Mouse (Mus musculus): ENCODE measurements around the gene Sorcs2. TPM values are rescaled to one million over a fixed set of nuclear protein-coding genes. Genes with fewer than 3 reads are reported as not detected.

Gene Sorcs2
- polyA plus RNA-seq, 1 experiment from 2014 or later, result 11.7 TPM

DNA sequence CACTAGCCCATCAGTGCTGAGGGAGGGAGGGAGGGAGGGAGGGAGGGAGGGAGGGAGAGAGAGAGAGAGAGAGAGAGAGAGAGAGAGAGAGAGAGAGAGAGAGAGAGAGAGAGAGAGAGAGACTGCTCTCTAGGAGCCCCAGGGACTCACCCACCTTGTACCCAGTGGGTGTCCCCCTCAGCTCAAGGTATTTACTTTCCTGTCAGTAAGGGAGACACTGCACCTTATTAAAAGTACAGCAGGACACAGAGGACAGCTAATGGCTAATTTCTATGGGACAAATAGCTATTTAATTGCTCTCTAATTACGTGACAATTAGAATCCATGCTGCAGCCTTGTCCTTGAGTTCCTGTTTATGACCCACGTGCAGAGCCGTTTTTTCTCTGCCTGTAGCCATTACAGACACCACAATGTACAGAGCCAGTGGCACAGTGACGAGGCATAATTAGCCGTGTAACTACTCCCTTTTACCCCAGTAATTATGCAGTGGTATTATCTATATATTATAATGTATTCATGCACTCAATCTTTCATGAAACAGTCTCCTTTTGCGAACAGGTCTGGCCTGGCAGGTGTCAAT, 256.2 kb downstream of the Sorcs2 start:
- Histone ChIP-seq H3K36me3 (no peaks in the 10 kb centered on the region), H3K4me3 (no peak overlapping the region), H3K27me3 (peaks cover 24% of the 10 kb centered on the region), H3K4me2 (no peak overlapping the region), H3K9me3 (no peaks in the 10 kb centered on the region), H3K9ac (no peak overlapping the region), H3K4me1 (replicated peaks) (peaks cover 37% of the 10 kb centered on the region), H3K27ac (no peak overlapping the region)
- 47% methylated on average over 6 of the region's 6 CpGs for WGBS
- ATAC-seq (ENCODE audit: low FRiP score), result 0 out of 2 replicates have a peak, but pooled peaks have one; percentile 8

DNA sequence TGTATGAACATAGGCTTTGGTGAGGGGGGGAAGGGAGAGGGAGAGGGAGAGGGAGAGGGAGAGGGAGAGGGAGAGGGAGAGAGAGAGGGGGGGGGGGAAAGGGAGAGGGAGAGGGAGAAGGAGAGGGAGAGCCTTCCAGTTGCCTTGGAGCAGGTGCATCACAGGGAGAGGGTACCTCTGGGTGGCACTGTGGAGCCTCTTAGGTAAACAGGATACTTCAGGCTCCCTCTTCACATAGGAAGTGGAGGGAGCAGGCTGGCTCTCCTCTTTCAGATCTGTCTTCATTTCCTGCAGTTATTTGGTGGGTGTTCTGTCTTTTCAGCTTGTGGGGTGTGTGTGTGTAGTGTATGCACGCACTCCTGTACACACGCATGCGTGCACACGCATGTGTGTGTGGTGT, 256.8 kb downstream of the Sorcs2 start:
- no peaks in the 10 kb centered on the region for H3K36me3 ChIP-seq
- WGBS, result 92% methylated on average over 4 of the region's 4 CpGs
- peaks cover 37% of the 10 kb centered on the region for H3K4me1 ChIP-seq (replicated peaks)
- no peaks in the 10 kb centered on the region for H3K9me3 ChIP-seq
- H3K4me3 ChIP-seq, result no peak overlapping the region
- no peak for ATAC-seq (ENCODE audit: low FRiP score)
- H3K9ac ChIP-seq, result no peak overlapping the region
- no peak overlapping the region for H3K4me2 ChIP-seq
- no peak overlapping the region for H3K27ac ChIP-seq
- H3K27me3 ChIP-seq, result peaks cover 23% of the 10 kb centered on the region

DNA sequence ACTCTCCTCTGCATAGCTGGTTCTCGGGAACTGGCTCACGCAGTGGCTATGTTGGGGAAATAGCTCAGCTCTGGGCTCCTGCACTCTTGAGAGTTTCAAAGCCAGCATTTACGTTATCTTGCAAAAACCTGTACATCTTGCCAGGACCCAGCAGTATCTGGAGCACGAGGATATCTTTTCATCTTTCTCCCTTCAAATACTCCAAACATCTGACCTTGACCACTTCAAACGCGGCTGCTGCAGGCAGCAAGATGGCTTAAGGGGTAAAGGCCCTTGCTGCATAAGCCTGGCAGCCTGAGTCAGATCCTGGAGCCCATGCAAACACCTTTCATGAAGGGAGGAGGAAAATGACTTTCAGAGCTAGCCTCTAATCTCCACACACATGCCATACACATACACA, 258.2 kb downstream of the Sorcs2 start:
- ATAC-seq (ENCODE audit: low FRiP score), result no peak
- Histone ChIP-seq H3K4me1 (replicated peaks) (peaks cover 28% of the 10 kb centered on the region), H3K27me3 (peaks cover 16% of the 10 kb centered on the region), H3K4me2 (no peak overlapping the region), H3K4me3 (no peak overlapping the region), H3K36me3 (no peaks in the 10 kb centered on the region), H3K9me3 (no peaks in the 10 kb centered on the region), H3K9ac (no peak overlapping the region), H3K27ac (no peak overlapping the region)
- WGBS, result 87% methylated on average over 6 of the region's 6 CpGs

DNA sequence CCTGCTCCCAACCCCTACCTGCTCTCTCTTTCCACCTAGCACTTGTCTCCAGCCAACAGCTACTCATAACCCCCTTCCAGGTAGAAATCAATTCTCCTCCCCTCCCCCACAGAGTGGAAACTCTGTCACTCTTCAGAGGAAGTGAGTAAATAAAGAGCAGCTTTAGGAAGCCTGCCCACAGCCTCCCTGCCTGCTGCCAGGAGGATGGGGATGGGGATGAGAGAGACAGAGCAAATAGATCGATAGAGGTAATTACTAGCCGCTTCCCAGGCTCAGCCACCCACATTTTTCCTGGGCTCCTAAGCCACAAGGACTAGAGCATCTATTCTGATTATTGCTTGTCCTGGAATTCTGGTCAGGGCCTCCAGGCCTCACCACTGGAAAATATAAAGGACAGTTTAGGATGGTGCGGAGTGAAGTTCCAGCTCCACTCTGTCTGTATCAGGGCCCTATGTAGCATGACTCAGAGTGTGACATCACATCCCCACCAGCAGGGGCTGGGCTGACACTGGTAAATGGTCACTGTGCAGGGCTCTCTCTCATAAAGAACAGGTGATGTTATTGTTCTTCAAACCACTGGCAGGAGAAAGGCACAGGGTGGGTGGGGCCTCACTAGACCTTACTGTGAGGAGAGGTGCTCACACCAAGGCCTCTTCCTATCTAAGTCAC, 261.9 kb downstream of the Sorcs2 start:
- no peaks in the 10 kb centered on the region for H3K9me3 ChIP-seq
- no peaks in the 10 kb centered on the region for H3K36me3 ChIP-seq
- no peak overlapping the region for H3K4me2 ChIP-seq
- no peak overlapping the region for H3K9ac ChIP-seq
- no peak; the same call in 1 of the 2 replicates for ATAC-seq (ENCODE audit: low FRiP score)
- H3K4me3 ChIP-seq, result no peak overlapping the region
- 81% methylated on average over 3 of the region's 3 CpGs for WGBS
- peaks cover 10% of the 10 kb centered on the region for H3K4me1 ChIP-seq (replicated peaks)
- H3K27ac ChIP-seq, result peak overlapping the region; percentile 23; the same call in 1 of the 2 replicates
- peaks cover 17% of the 10 kb centered on the region for H3K27me3 ChIP-seq

GRCm38 (mm10) chr5:36134302-36134701, 263.6 kb downstream of the Sorcs2 start:
- peaks cover 27% of the 10 kb centered on the region for H3K4me1 ChIP-seq (replicated peaks)
- H3K9me3 ChIP-seq, result no peaks in the 10 kb centered on the region
- H3K4me3 ChIP-seq, result no peak overlapping the region
- H3K36me3 ChIP-seq, result no peaks in the 10 kb centered on the region
- H3K27ac ChIP-seq, result no peak overlapping the region
- WGBS, result 87% methylated on average over 6 of the region's 6 CpGs
- ATAC-seq (ENCODE audit: low FRiP score), result no peak
- 0 out of 2 replicates have a peak, but pooled peaks cover 7% of the 10 kb centered on the region for H3K27me3 ChIP-seq
- no peak overlapping the region for H3K4me2 ChIP-seq
- H3K9ac ChIP-seq, result no peak overlapping the region

DNA sequence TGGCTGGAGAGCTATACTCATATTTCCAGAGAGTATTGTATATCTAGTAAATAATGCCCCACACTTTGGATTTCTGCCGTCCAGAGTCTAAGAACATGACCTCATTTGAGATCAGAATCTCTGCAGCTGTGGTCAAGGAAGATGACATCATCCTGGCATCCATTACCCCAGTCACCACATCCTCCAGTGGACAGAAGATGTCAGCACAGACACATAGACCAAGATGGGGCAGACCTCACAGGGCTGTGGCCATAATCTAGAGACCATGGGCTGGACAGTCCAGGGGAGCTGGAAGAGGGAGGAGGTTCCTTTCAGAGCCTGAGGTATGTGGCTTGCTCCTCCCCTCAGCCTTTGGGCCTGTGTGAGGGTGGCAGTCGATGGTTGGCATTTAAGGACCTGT, 264.0 kb downstream of the Sorcs2 start:
- Histone ChIP-seq H3K4me1 (replicated peaks) (peaks cover 31% of the 10 kb centered on the region), H3K27ac (no peak overlapping the region), H3K27me3 (0 out of 2 replicates have a peak, but pooled peaks cover 3% of the 10 kb centered on the region), H3K4me3 (no peak overlapping the region), H3K36me3 (no peaks in the 10 kb centered on the region), H3K4me2 (no peak overlapping the region), H3K9me3 (no peaks in the 10 kb centered on the region), H3K9ac (no peak overlapping the region)
- ATAC-seq (ENCODE audit: low FRiP score), result no peak
- WGBS, result 83% methylated on average over 2 of the region's 2 CpGs

DNA sequence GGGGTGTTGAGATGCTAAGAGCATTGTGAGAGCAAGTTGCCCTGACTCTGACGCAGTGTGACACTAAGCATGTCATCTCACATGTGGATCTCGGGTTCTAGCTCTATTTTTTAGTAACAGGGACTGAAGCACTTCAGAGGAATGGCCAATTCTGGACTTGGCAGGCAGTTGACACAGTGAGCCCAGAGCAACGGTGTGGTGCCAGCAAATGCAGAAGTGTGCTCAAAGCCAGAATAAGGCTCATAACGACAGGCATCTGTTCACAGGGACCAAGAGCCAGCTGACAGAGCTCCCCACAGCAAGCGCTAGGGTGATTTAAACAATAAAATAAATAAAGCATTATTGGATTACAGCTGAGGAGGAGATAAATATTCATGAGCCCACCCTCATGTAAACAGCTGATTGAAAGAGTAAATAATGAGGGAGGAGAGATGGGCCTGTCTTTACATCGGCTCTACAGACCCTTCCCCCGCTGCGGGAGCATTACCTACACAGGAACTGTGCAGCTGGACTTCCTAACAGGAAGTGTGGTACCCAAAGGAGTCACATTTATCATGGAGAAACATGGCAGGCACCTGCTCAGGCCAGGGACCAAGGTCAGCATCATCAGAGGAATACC, 267.4 kb downstream of the Sorcs2 start:
- Histone ChIP-seq H3K27ac (peak overlapping the region; percentile 58), H3K4me3 (no peak overlapping the region), H3K36me3 (no peaks in the 10 kb centered on the region), H3K4me1 (replicated peaks) (peaks cover 39% of the 10 kb centered on the region), H3K9me3 (no peaks in the 10 kb centered on the region), H3K4me2 (no peak overlapping the region), H3K9ac (no peak overlapping the region), H3K27me3 (0 out of 2 replicates have a peak, but pooled peaks cover 3% of the 10 kb centered on the region)
- ATAC-seq (ENCODE audit: low FRiP score), result peak; percentile 70
- WGBS, result 30% methylated on average over 8 of the region's 8 CpGs

- Histone ChIP-seq H3K4me2 (no peak overlapping the region), H3K27ac (peak overlapping the region; percentile 58; the same call in 1 of the 2 replicates)
- WGBS, result 72% methylated on average over 2 of the region's 2 CpGs
Measured at GRCm38 (mm10) chr5:36129661-36130060, 268.3 kb downstream of the Sorcs2 start.

DNA sequence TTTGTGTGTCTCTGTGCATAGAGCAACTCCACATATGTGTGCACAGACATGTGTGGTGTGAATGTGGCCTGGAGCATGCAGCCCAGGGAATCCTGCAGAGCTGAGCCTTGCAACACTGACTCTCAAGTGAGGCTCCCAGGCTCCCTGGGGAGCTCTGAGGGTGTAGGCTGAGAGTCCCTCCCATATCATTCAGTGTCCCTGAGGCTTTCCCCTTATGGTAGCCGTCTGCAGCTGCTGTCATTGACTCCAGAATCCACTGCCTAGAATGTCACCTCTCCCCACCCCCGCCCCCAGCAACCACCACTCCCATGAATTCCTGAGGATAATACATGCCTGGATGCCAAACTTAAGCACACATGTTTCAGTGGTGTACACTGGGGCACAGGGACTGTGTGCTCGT, 269.4 kb downstream of the Sorcs2 start:
- no peak overlapping the region for H3K4me2 ChIP-seq
- no peak for ATAC-seq (ENCODE audit: low FRiP score)
- H3K9ac ChIP-seq, result no peak overlapping the region
- 0 out of 2 replicates have a peak, but pooled peaks cover 3% of the 10 kb centered on the region for H3K27me3 ChIP-seq
- 60% methylated on average over 3 of the region's 3 CpGs for WGBS
- no peaks in the 10 kb centered on the region for H3K9me3 ChIP-seq
- H3K4me3 ChIP-seq, result no peak overlapping the region
- H3K4me1 ChIP-seq (replicated peaks), result peaks cover 40% of the 10 kb centered on the region
- H3K36me3 ChIP-seq, result no peaks in the 10 kb centered on the region
- H3K27ac ChIP-seq, result no peak overlapping the region

More at GRCm38 (mm10) chr5:36129661-36130060, 268.3 kb downstream of the Sorcs2 start:
- 0 out of 2 replicates have a peak, but pooled peaks cover 3% of the 10 kb centered on the region for H3K27me3 ChIP-seq
- no peak for ATAC-seq (ENCODE audit: low FRiP score)
- H3K9me3 ChIP-seq, result no peaks in the 10 kb centered on the region
- peaks cover 39% of the 10 kb centered on the region for H3K4me1 ChIP-seq (replicated peaks)
- H3K4me3 ChIP-seq, result no peak overlapping the region
- no peaks in the 10 kb centered on the region for H3K36me3 ChIP-seq
- no peak overlapping the region for H3K9ac ChIP-seq

GRCm38 (mm10) chr5:36124993-36125392, 272.9 kb downstream of the Sorcs2 start:
- Histone ChIP-seq H3K9ac (no peak overlapping the region), H3K4me3 (no peak overlapping the region), H3K4me1 (replicated peaks) (peaks cover 41% of the 10 kb centered on the region), H3K9me3 (no peaks in the 10 kb centered on the region), H3K36me3 (no peaks in the 10 kb centered on the region), H3K27ac (no peak overlapping the region), H3K27me3 (no peaks in the 10 kb centered on the region), H3K4me2 (no peak overlapping the region)
- 79% methylated on average over 6 of the region's 6 CpGs for WGBS
- ATAC-seq (ENCODE audit: low FRiP score), result no peak

DNA sequence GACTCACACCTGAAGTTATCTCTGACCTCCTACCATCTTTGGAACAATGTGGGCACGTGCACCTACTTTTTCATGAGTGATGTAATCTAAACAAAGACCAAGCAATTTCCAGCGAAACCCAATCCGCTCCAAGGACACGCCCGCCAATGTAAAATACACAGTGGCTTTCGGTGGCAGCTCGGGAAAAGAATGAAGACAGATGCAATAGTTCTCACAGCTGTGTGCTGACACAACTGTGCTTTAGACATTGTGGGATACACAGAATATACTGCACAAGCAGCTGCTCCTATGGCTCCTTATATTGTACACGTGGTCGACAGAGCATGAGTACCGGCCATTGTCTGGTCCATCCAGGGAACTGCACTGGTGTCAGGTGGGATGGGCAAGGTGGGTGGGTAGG, 275.0 kb downstream of the Sorcs2 start:
- Histone ChIP-seq H3K27me3 (no peaks in the 10 kb centered on the region), H3K4me1 (replicated peaks) (peaks cover 42% of the 10 kb centered on the region), H3K36me3 (no peaks in the 10 kb centered on the region), H3K9ac (no peak overlapping the region), H3K9me3 (no peaks in the 10 kb centered on the region), H3K4me2 (no peak overlapping the region), H3K27ac (0 out of 2 replicates have a peak overlapping the region, but pooled peaks have one; percentile 1), H3K4me3 (no peak overlapping the region)
- WGBS, result 72% methylated on average over 10 of the region's 10 CpGs
- no peak for ATAC-seq (ENCODE audit: low FRiP score)

DNA sequence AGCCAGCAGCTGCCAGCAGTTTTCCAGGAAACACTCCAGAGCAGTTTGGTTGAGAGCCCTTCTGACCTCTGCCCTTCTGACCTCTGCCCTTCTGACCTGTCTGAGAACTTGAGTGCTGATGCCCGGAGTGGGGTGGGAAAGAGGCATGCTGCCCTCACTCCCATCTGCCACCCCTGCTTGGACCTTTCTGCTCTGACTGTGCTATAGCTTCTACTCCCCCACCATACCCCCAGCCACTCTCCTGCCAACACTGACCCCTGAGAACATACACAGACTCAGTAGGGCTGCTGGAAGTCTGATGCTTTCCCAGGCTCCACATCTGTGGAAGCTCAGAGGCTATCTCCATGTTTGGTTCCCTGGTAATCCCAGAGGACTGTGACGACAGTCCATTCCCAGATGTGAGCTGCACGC, 277.0 kb downstream of the Sorcs2 start:
- peak overlapping the region; percentile 20; the same call in 1 of the 2 replicates for H3K27ac ChIP-seq
- H3K4me1 ChIP-seq (replicated peaks), result peaks cover 59% of the 10 kb centered on the region

More for the DNA sequence above, 277.0 kb downstream of the Sorcs2 start:
- ATAC-seq (ENCODE audit: low FRiP score), result no peak
- 15% methylated on average over 3 of the region's 3 CpGs for WGBS
- Histone ChIP-seq H3K4me2 (no peak overlapping the region), H3K4me3 (no peak overlapping the region), H3K36me3 (no peaks in the 10 kb centered on the region), H3K9me3 (no peaks in the 10 kb centered on the region), H3K27me3 (0 out of 2 replicates have a peak, but pooled peaks cover 2% of the 10 kb centered on the region), H3K9ac (no peak overlapping the region)

All from hindbrain, embryonic 13.5 days (tissue).